Comparison of ENCODE assay signal across 9 mouse cellular contexts in the genomic region with DNA sequence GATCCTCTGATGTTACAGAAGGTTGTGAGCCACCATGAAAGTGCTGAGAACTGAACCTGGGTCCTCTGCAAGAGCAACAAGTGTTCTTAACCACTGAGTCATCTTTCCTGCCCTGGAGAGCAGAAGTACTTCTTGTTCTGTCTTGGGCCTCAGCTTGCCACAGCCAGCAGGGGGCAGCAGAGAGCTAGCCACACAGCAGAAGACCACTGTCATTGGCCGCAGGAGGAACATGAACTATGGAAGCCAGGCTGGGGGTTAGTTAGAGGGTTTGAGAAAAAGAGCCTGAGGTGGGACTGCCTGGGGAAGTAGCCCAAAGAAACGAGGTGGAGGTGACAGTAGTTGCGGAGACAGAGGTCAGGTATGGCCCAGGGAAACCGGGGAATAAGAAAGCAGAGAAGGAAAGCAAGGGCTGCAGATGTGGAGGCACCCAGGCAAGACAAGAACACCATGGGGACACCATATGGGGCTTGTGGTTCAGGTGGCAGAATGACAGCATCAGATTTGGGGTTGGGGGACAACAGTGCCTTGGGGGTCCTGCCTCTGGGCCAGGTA. TPM values are rescaled to one million over a fixed set of nuclear protein-coding genes. Genes with fewer than 3 reads are reported as not detected.
DNase-seq lines count a peak whose midpoint lies in the region; ATAC-seq and TF ChIP-seq lines count a peak whose summit lies in the region.
"Not testable (repeated sequence)": the region's sequence is repeated elsewhere in the genome, so short reads cannot be mapped to it uniquely, and the experiment has no call there.
"Had no signal": no experiment of that assay in that cellular context is flagged by ENCODE, and none has a peak within 500 bp of the region (broad histone marks: within the 10 kb centered on the region; RNA-seq: fewer than 3 reads in every experiment).

No protein-coding gene starts in this region.

- TF ChIP-seq POLR2A in thymus, adult 2 months (IDR thresholded peaks at IDR 0.05; ENCODE audit: control insufficient read depth, extremely low read depth, insufficient read depth, low read length, poor library complexity) = not testable (repeated sequence)

- not testable (repeated sequence) for H3K4me2 ChIP-seq in forebrain, embryonic 15.5 days (replicated peaks); liver, postnatal 0 days (ENCODE audit: low read depth, low read length); neural tube, embryonic 11.5 days (ENCODE audit: low read depth)

- H3K4me3 ChIP-seq in ES-E14 (ENCODE audit: insufficient read depth in 1 of 2, low read depth in 1 of 2, low read length in 2 of 2, poor library complexity in 1 of 2, severe bottlenecking in 1 of 2); forebrain, embryonic 15.5 days; liver, postnatal 0 days (ENCODE audit: low read depth, low read length); neural tube, embryonic 11.5 days (ENCODE audit: low read depth, low read length); thymus, adult 2 months (ENCODE audit: control insufficient read depth, insufficient read depth, low read length): not testable (repeated sequence)

- 21% methylated on average over 4 of the region's 4 CpGs for WGBS in forebrain, embryonic 15.5 days
- WGBS in liver, postnatal 0 days (ENCODE audit: insufficient replicate concordance) = 44% methylated on average over 1 of the region's 4 CpGs
- WGBS in neural tube, embryonic 11.5 days = 40% methylated on average over 1 of the region's 4 CpGs
- 43% methylated on average over 4 of the region's 4 CpGs for WGBS in thymus, adult 2 months

- not testable (repeated sequence) for H3K4me1 ChIP-seq in ES-E14 (ENCODE audit: control insufficient read depth in 2 of 2, insufficient read depth in 2 of 2, low read length in 2 of 2, poor library complexity in 1 of 2); forebrain, embryonic 15.5 days; liver, postnatal 0 days (ENCODE audit: insufficient read depth); neural tube, embryonic 11.5 days (ENCODE audit: control insufficient read depth, insufficient read depth, low read length); thymus, adult 2 months (replicated peaks; ENCODE audit: control insufficient read depth, insufficient read depth, low read length)

- peak; percentile 74 for ATAC-seq in forebrain, embryonic 15.5 days (replicated peaks)
- ATAC-seq in liver, postnatal 0 days = peak; percentile 57
- ATAC-seq in neural tube, embryonic 11.5 days (ENCODE audit: insufficient read depth, low FRiP score, low TSS enrichment) = peak; percentile 38; the same call in 1 of the 2 replicates

- not testable (repeated sequence) for TF ChIP-seq EP300 in liver, postnatal 0 days (IDR thresholded peaks at IDR 0.05; ENCODE audit: low read depth)

- H3K9ac ChIP-seq in ES-E14 (ENCODE audit: insufficient read depth, low read depth, low read length, poor library complexity, severe bottlenecking); forebrain, embryonic 15.5 days (replicated peaks); liver, postnatal 0 days (replicated peaks); neural tube, embryonic 11.5 days (ENCODE audit: low read length): not testable (repeated sequence)

- not testable (repeated sequence) for H3K27ac ChIP-seq in ES-E14 (ENCODE audit: insufficient read depth, low read depth, low read length, poor library complexity, severe bottlenecking); forebrain, embryonic 15.5 days (replicated peaks); liver, postnatal 0 days (ENCODE audit: low read depth); neural tube, embryonic 11.5 days (ENCODE audit: low read depth, low read length); thymus, adult 2 months (ENCODE audit: control insufficient read depth, insufficient read depth, low read length)

- not testable (repeated sequence) for H3K27me3 ChIP-seq in forebrain, embryonic 15.5 days; liver, postnatal 0 days (ENCODE audit: insufficient read depth, low read length); neural tube, embryonic 11.5 days (ENCODE audit: control insufficient read depth, insufficient read depth, low read length); thymus, adult 2 months (ENCODE audit: control insufficient read depth, insufficient read depth, low read length)

- H3K9me3 ChIP-seq in ES-E14 (ENCODE audit: control insufficient read depth, insufficient read depth, low read depth, low read length); forebrain, embryonic 15.5 days; liver, postnatal 0 days (ENCODE audit: low read length); neural tube, embryonic 11.5 days (ENCODE audit: control insufficient read depth, low read length): not testable (repeated sequence)

- not testable (repeated sequence) for H3K36me3 ChIP-seq in ES-E14 (ENCODE audit: control insufficient read depth, insufficient read depth, low read length, poor library complexity, severe bottlenecking); forebrain, embryonic 15.5 days; liver, postnatal 0 days (replicated peaks; ENCODE audit: insufficient read depth, low read length); neural tube, embryonic 11.5 days (ENCODE audit: control insufficient read depth, insufficient read depth, low read length); thymus, adult 2 months (ENCODE audit: control insufficient read depth, insufficient read depth, low read length)

- peak; percentile 21 for DNase-seq in ES-E14 (ENCODE audit: low read depth, low spot score)
- peak; percentile 43 for DNase-seq in cerebellum, adult 11-12 months
- DNase-seq in heart, postnatal 4 days = peak; percentile 58
- DNase-seq in kidney, postnatal 25 days = peak; percentile 55 to 58
- DNase-seq in liver, postnatal 0 days; neural tube, embryonic 11.5 days (ENCODE audit: low spot score): not testable (repeated sequence)
- DNase-seq in thymus, adult 2 months = peak; percentile 60

- TF ChIP-seq CTCF in liver, postnatal 0 days (IDR thresholded peaks at IDR 0.05; ENCODE audit: low read depth) = peak; percentile 65
- TF ChIP-seq CTCF in thymus, adult 2 months (IDR thresholded peaks at IDR 0.05; ENCODE audit: borderline replicate concordance, control insufficient read depth, extremely low read depth, insufficient read depth, low read length, poor library complexity) = peak; percentile 54; the same call in 1 of the 2 replicates

- in situ Hi-C loops in ES-E14 (cut with MboI; ENCODE audit: low sequenced_read_pairs in 2 of 2, unreplicated experiment in 2 of 2) = not testable (repeated sequence)

RNA-seq across cellular contexts. Expression of a gene that starts 38.4 kb away (rescaled TPM):
- 4.1 and 7.0 TPM in 2 replicates for total RNA-seq in ES-E14 (2012; rRNA removed)
- polyA plus RNA-seq in forebrain, embryonic 15.5 days (2015; fragmentation: Nextera tagmentation; extraction: Ambion mirVana) = 0.43 TPM in 2 replicates
- under 1 TPM; 0.11 to 0.17 TPM for total RNA-seq in heart, postnatal 4 days (2021)
- polyA plus RNA-seq in liver, postnatal 0 days (2015; fragmentation: Nextera tagmentation; extraction: Ambion mirVana) = 0.18 and 0.21 TPM in 2 replicates
- 0.16 TPM in 1 of 2 replicates, not detected in the other for polyA plus RNA-seq in neural tube, embryonic 11.5 days (2014; fragmentation: Nextera tagmentation; extraction: Ambion mirVana)
- polyA plus RNA-seq in thymus, adult 2 months (2012; rRNA removed) = 34.4 and 40.1 TPM in 2 replicates
- polyA plus RNA-seq: limb, embryonic 10.5 days had no signal

RNA-seq across cellular contexts. Expression of a gene that starts 41.6 kb away (rescaled TPM):
- total RNA-seq in ES-E14 (2012; rRNA removed) = 164 and 165 TPM in 2 replicates
- 238 and 242 TPM in 2 replicates for polyA plus RNA-seq in forebrain, embryonic 15.5 days (2015; fragmentation: Nextera tagmentation; extraction: Ambion mirVana)
- total RNA-seq in heart, postnatal 4 days (2021) = 100 to 1,000 TPM; 185 TPM
- polyA plus RNA-seq in liver, postnatal 0 days (2015; fragmentation: Nextera tagmentation; extraction: Ambion mirVana) = 52.8 and 54.5 TPM in 2 replicates
- polyA plus RNA-seq in neural tube, embryonic 11.5 days (2014; fragmentation: Nextera tagmentation; extraction: Ambion mirVana) = 329 and 335 TPM in 2 replicates
- polyA plus RNA-seq in thymus, adult 2 months (2012; rRNA removed) = 145 and 154 TPM in 2 replicates

Comparison
In these comparisons a context has a peak if more than half of its experiments do, and no peak if none do; other contexts are left out.
1. RNA of a gene that starts 38.4 kb away (polyA plus RNA-seq): 34.4 to 40.1 TPM in thymus, adult 2 months; 0.43 TPM in forebrain, embryonic 15.5 days, 0.18 to 0.21 TPM in liver, postnatal 0 days and 0.16 TPM in neural tube, embryonic 11.5 days; every median in the first group is over 10 times any median in the second.
2. Peak in every context shown above with its lines, with median percentiles within 50 percentile points of each other: ATAC-seq.